In genomic region chr4:95966928-95967724, GRCm38 (mm10) we compare ENCODE assay signal across 8 mouse cellular contexts. TPM values are rescaled to one million over a fixed set of nuclear protein-coding genes. Genes with fewer than 3 reads are reported as not detected.
DNase-seq lines count a peak whose midpoint lies in the region; TF ChIP-seq lines count a peak whose summit lies in the region.

Hook1 (plus strand) TSS chr4:95967240.

- H3K4me3 ChIP-seq in left cerebral cortex, adult 2 months, result peak within 1 kb of the TSS; percentile 74

- TF ChIP-seq CTCF in left cerebral cortex, adult 2 months (IDR thresholded peaks at IDR 0.05), result no peak

- intact Hi-C loops in left cerebral cortex, adult 2 months (cut with DNase I), result no loop called here

- H3K27ac ChIP-seq in left cerebral cortex, adult 2 months, result peak within 1 kb of the TSS; percentile 96

- peak; percentile 95 for DNase-seq in adrenal gland, adult 8-10 months
- DNase-seq in embryo, embryonic 11.5 days (ENCODE audit: low read depth, low spot score), result peak; percentile 84
- peak; percentile 88 for DNase-seq in gastrocnemius, postnatal 25 days
- peak; percentile 94 for DNase-seq in induced T-regulatory cell, adult 2 months (ENCODE audit: low read depth)
- DNase-seq in left cerebral cortex, adult 2 months (ENCODE audit: extremely low spot score in 1 of 2, low spot score in 2 of 2), result peak; percentile 94
- peak; percentile 93 to 96 for DNase-seq in lung, postnatal 4 days
- peak; percentile 99 for DNase-seq in retina, postnatal 1 day
- DNase-seq in thymus, postnatal 36 days, result peak; percentile 94 to 97

RNA-seq across cellular contexts. Expression of gene Hook1, which starts in this region (rescaled TPM):
- total RNA-seq in adrenal gland, adult 8-10 months (2022), result 10 to 100 TPM in 3 of 4 experiments, 1 to 10 TPM in 1; 8.9 to 17.9 (median 11.5) TPM
- total RNA-seq in gastrocnemius, postnatal 25 days (2021), result 1 to 10 TPM; 6.5 to 8.6 TPM
- total RNA-seq in left cerebral cortex, adult 2 months (2021), result 10 to 100 TPM; 76.9 to 87.5 TPM

Comparison
In these comparisons a context has a peak if more than half of its experiments do, and no peak if none do; other contexts are left out.
1. Peak in every context shown above with its lines: DNase-seq, H3K4me3 ChIP-seq and H3K27ac ChIP-seq.
2. RNA of gene Hook1 (total RNA-seq): 76.9 to 87.5 TPM in left cerebral cortex, adult 2 months; 8.9 to 17.9 TPM in adrenal gland, adult 8-10 months and 6.5 to 8.6 TPM in gastrocnemius, postnatal 25 days; every median in the first group is over 4 times any median in the second.